Mouse (Mus musculus) thymus, adult 18-20 months (tissue): Measurements from ENCODE around the gene Usp6nl.

Source experiments
- DNase-seq, 2 experiments: peaks; one replicate each; pipeline ENCODE4 v3.0.0; 2022; ENCODE audit warnings: mixed read lengths in 2 of 2

The Usp6nl gene

GRCm38 (mm10) chr2:6333570-6333969 is 11.1 kb downstream of the Usp6nl start:
- no peak for DNase-seq

GRCm38 (mm10) chr2:6334011-6334410 is 11.5 kb downstream of the Usp6nl start:
- DNase-seq: no peak

GRCm38 (mm10) chr2:6335032-6335735 is 12.7 kb downstream of the Usp6nl start:
- DNase-seq: no peak

GRCm38 (mm10) chr2:6336013-6336412 is 13.5 kb downstream of the Usp6nl start:
- no peak for DNase-seq

- no peak for DNase-seq
Measured at GRCm38 (mm10) chr2:6336649-6337048, 14.2 kb downstream of the Usp6nl start.

GRCm38 (mm10) chr2:6337436-6337835 is 15.0 kb downstream of the Usp6nl start:
- no peak for DNase-seq

GRCm38 (mm10) chr2:6338031-6338629 is 15.7 kb downstream of the Usp6nl start:
- peak; percentile 21 to 39 for DNase-seq

- no peak for DNase-seq
Measured at GRCm38 (mm10) chr2:6340439-6340838, 18.0 kb downstream of the Usp6nl start.

- DNase-seq: no peak
Measured at GRCm38 (mm10) chr2:6341496-6341895, 19.0 kb downstream of the Usp6nl start.

- no peak for DNase-seq
Measured at GRCm38 (mm10) chr2:6349256-6350092, 27.0 kb downstream of the Usp6nl start.

- no peak for DNase-seq
Measured at GRCm38 (mm10) chr2:6350164-6350563, 27.7 kb downstream of the Usp6nl start.

- DNase-seq: no peak
Measured at GRCm38 (mm10) chr2:6350931-6351695, 28.6 kb downstream of the Usp6nl start.

GRCm38 (mm10) chr2:6352541-6352971 is 30.1 kb downstream of the Usp6nl start:
- DNase-seq: no peak

- no peak for DNase-seq
Measured at GRCm38 (mm10) chr2:6353060-6353459, 30.6 kb downstream of the Usp6nl start.

- DNase-seq: no peak
Measured at GRCm38 (mm10) chr2:6357306-6357705, 34.8 kb downstream of the Usp6nl start.

GRCm38 (mm10) chr2:6359645-6360044 is 37.2 kb downstream of the Usp6nl start:
- no peak for DNase-seq

GRCm38 (mm10) chr2:6363126-6363525 is 40.7 kb downstream of the Usp6nl start:
- no peak for DNase-seq

- DNase-seq: no peak
Measured at GRCm38 (mm10) chr2:6363922-6364321, 41.5 kb downstream of the Usp6nl start.

GRCm38 (mm10) chr2:6366521-6366928 is 44.1 kb downstream of the Usp6nl start:
- DNase-seq: no peak

GRCm38 (mm10) chr2:6366973-6367372 is 44.5 kb downstream of the Usp6nl start:
- no peak for DNase-seq

GRCm38 (mm10) chr2:6367497-6367896 is 45.0 kb downstream of the Usp6nl start:
- DNase-seq: no peak

GRCm38 (mm10) chr2:6374216-6374615 is 51.7 kb downstream of the Usp6nl start:
- DNase-seq: no peak

GRCm38 (mm10) chr2:6376071-6376470 is 53.6 kb downstream of the Usp6nl start:
- DNase-seq: no peak
